8 mouse cellular contexts compared by ENCODE assay signal in genomic region chr11:61930640-61931586, GRCm38 (mm10). TPM values are rescaled to one million over a fixed set of nuclear protein-coding genes. Genes with fewer than 3 reads are reported as not detected.
A peak's percentile ranks its signal among the peaks of the same experiment; 100 is the strongest.
DNase-seq lines count a peak whose midpoint lies in the region; ATAC-seq lines count a peak whose summit lies in the region.

No protein-coding gene starts in this region.

- H3K9ac ChIP-seq in forebrain, embryonic 13.5 days = peak overlapping the region; percentile 93

- 21% methylated on average over 11 of the region's 11 CpGs for WGBS in forebrain, embryonic 13.5 days
- 17% methylated on average over 11 of the region's 11 CpGs for WGBS in macrophage (ENCODE audit: missing documents)

- H3K4me1 ChIP-seq in forebrain, embryonic 13.5 days = peaks cover 24% of the 10 kb centered on the region

- no peaks in the 10 kb centered on the region for H3K27me3 ChIP-seq in forebrain, embryonic 13.5 days

- peak overlapping the region; percentile 69 for H3K4me2 ChIP-seq in forebrain, embryonic 13.5 days

- 0 out of 2 replicates have a peak, but pooled peaks cover 4% of the 10 kb centered on the region for H3K36me3 ChIP-seq in forebrain, embryonic 13.5 days (ENCODE audit: poor library complexity, severe bottlenecking)
- no peaks in the 10 kb centered on the region for H3K36me3 ChIP-seq in macrophage (ENCODE audit: inconsistent target)

- H3K4me3 ChIP-seq in forebrain, embryonic 13.5 days = peak overlapping the region; percentile 93
- H3K4me3 ChIP-seq in macrophage (ENCODE audit: inconsistent target) = peak overlapping the region; percentile 66

- ATAC-seq in forebrain, embryonic 13.5 days = peak; percentile 45

- H3K9me3 ChIP-seq in forebrain, embryonic 13.5 days (replicated peaks) = no peaks in the 10 kb centered on the region

- peak; percentile 29 for DNase-seq in cerebellum, postnatal 14 days
- DNase-seq in cerebellum, postnatal 36 days = no peak
- DNase-seq in adrenal gland, adult 8-10 months = peak; percentile 12
- peak; percentile 26 for DNase-seq in kidney, adult 11 months
- DNase-seq in thymus, postnatal 25 days = peak; percentile 14
- no peak for DNase-seq in layer of hippocampus, postnatal 36 days

- peaks cover 37% of the 10 kb centered on the region for H3K79me2 ChIP-seq in macrophage (ENCODE audit: inconsistent target)

- peak overlapping the region; percentile 90 for H3K27ac ChIP-seq in forebrain, embryonic 13.5 days
- peak overlapping the region; percentile 98 for H3K27ac ChIP-seq in macrophage

RNA-seq across cellular contexts. Expression of gene Akap10, which starts 0.9 kb away (rescaled TPM):
- 10 to 100 TPM; 28.9 to 36.8 (median 33.7) TPM for total RNA-seq in adrenal gland, adult 8-10 months (2022)
- 13.8 and 14.2 TPM in 2 replicates for polyA plus RNA-seq in forebrain, embryonic 13.5 days (2015; fragmentation: Nextera tagmentation; extraction: Ambion mirVana)
- total RNA-seq in macrophage (2018; cell fraction: chromatin; rRNA removed) = 100 to 1,000 TPM in 14 of 26 experiments, 10 to 100 TPM in 12; 23.4 to 229 (median 124) TPM
- 10 to 100 TPM; 11.8 to 64.4 (median 47.3) TPM for total RNA-seq in macrophage (2018; cell fraction: cytosol; rRNA removed)
- total RNA-seq in macrophage (2018; cell fraction: nucleus; rRNA removed) = 100 to 1,000 TPM in 7 of 26 experiments, 10 to 100 TPM in 19; 19.2 to 166 (median 75.4) TPM
- polyA plus RNA-seq in macrophage (2018) = 30.0 to 39.9 TPM (median 37.1 TPM) in 3 replicates
- 10 to 100 TPM; 38.0 to 42.0 TPM for total RNA-seq in layer of hippocampus, postnatal 36 days (2021)

RNA-seq across cellular contexts. Expression of gene Specc1, which starts 25.6 kb away (rescaled TPM):
- 1 to 10 TPM; 5.7 to 8.3 (median 7.3) TPM for total RNA-seq in adrenal gland, adult 8-10 months (2022)
- 16.2 and 16.8 TPM in 2 replicates for polyA plus RNA-seq in forebrain, embryonic 13.5 days (2015; fragmentation: Nextera tagmentation; extraction: Ambion mirVana)
- total RNA-seq in macrophage (2018; cell fraction: chromatin; rRNA removed) = 100 to 1,000 TPM; 108 to 489 (median 223) TPM
- total RNA-seq in macrophage (2018; cell fraction: cytosol; rRNA removed) = 10 to 100 TPM; 40.0 to 93.7 (median 56.5) TPM
- total RNA-seq in macrophage (2018; cell fraction: nucleus; rRNA removed) = 100 to 1,000 TPM in 16 of 26 experiments, 10 to 100 TPM in 10; 62.2 to 262 (median 130) TPM
- 39.2 to 116 TPM (median 77.7 TPM) in 3 replicates for polyA plus RNA-seq in macrophage (2018)
- total RNA-seq in layer of hippocampus, postnatal 36 days (2021) = 100 to 1,000 TPM in 1 of 2 experiments, 10 to 100 TPM in 1; 95.3 to 103 TPM

Comparison
In these comparisons a context has a peak if more than half of its experiments do, and no peak if none do; other contexts are left out.
1. DNase-seq: peak in cerebellum, postnatal 14 days (2 of 2), adrenal gland, adult 8-10 months (single experiment), kidney, adult 11 months (single experiment) and thymus, postnatal 25 days (single experiment); none in cerebellum, postnatal 36 days (0 of 2) and layer of hippocampus, postnatal 36 days (0 of 2).
2. RNA of gene Specc1, which starts 25.6 kb away (total RNA-seq): 95.3 to 103 TPM in layer of hippocampus, postnatal 36 days; 5.7 to 8.3 TPM in adrenal gland, adult 8-10 months; every median in the first group is over 10 times any median in the second.